Comparison of ENCODE assay signal across 27 mouse cellular contexts in the genomic region with DNA sequence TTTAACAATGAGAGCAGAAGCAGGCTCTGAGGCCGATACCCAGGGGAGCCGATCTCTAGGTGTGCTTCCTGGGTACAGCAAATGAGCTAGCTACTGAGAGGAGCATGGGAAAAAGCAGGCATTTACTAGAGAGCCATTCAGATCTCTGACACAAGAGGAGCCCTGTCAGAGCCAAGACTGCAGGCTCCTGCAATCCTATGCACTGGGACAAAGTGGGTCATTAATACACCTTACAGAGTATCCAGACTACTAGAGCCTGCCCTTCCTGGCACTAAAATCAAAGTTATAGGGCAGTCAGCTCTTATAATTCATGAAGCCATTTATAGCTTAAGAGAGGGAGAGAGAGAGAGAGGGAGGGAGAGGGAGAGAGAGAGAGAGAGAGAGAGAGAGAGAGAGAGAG. TPM values are rescaled to one million over a fixed set of nuclear protein-coding genes. Genes with fewer than 3 reads are reported as not detected.
DNase-seq lines count a peak whose midpoint lies in the region; ATAC-seq and TF ChIP-seq lines count a peak whose summit lies in the region.
"Had no signal": no experiment of that assay in that cellular context is flagged by ENCODE, and none has a peak within 500 bp of the region (broad histone marks: within the 10 kb centered on the region; RNA-seq: fewer than 3 reads in every experiment).

No protein-coding gene starts in this region.

- H3K9ac ChIP-seq in heart, embryonic 11.5 days (ENCODE audit: low read depth, low read length), result no peak overlapping the region
- H3K9ac ChIP-seq in limb, embryonic 12.5 days (replicated peaks), result no peak overlapping the region
- no peak overlapping the region for H3K9ac ChIP-seq in limb, embryonic 14.5 days (ENCODE audit: low read depth, low read length, severe bottlenecking)
- H3K9ac ChIP-seq: embryonic facial prominence, embryonic 13.5 days; heart, embryonic 15.5 days; liver, embryonic 14.5 days; midbrain, embryonic 15.5 days; neural tube, embryonic 12.5 days had no signal

- no peaks in the 10 kb centered on the region for H3K4me1 ChIP-seq in heart, embryonic 10.5 days
- 0 out of 2 replicates have a peak, but pooled peaks cover under 1% of the 10 kb centered on the region for H3K4me1 ChIP-seq in heart, embryonic 11.5 days (ENCODE audit: control insufficient read depth, insufficient read depth, low read length)
- H3K4me1 ChIP-seq in limb, embryonic 12.5 days (replicated peaks), result peaks cover 11% of the 10 kb centered on the region
- H3K4me1 ChIP-seq in limb, embryonic 10.5 days, result no peaks in the 10 kb centered on the region
- H3K4me1 ChIP-seq in limb, embryonic 14.5 days (ENCODE audit: control insufficient read depth, insufficient read depth, low read length), result peaks cover 13% of the 10 kb centered on the region
- H3K4me1 ChIP-seq: embryonic facial prominence, embryonic 13.5 days; forebrain, embryonic 10.5 days; heart, embryonic 15.5 days; midbrain, embryonic 15.5 days; neural tube, embryonic 12.5 days had no signal

- H3K27ac ChIP-seq in heart, embryonic 10.5 days, result no peak overlapping the region
- no peak overlapping the region for H3K27ac ChIP-seq in heart, embryonic 11.5 days (ENCODE audit: low read depth, low read length)
- no peak overlapping the region for H3K27ac ChIP-seq in limb, embryonic 12.5 days
- no peak overlapping the region for H3K27ac ChIP-seq in limb, embryonic 10.5 days
- no peak overlapping the region for H3K27ac ChIP-seq in limb, embryonic 14.5 days (replicated peaks; ENCODE audit: low read depth, low read length)
- H3K27ac ChIP-seq: embryonic facial prominence, embryonic 13.5 days; forebrain, embryonic 10.5 days; heart, embryonic 15.5 days; kidney, postnatal 0 days; liver, embryonic 14.5 days; macrophage; midbrain, embryonic 15.5 days; neural tube, embryonic 12.5 days had no signal

- no peaks in the 10 kb centered on the region for H3K27me3 ChIP-seq in heart, embryonic 10.5 days (ENCODE audit: insufficient read depth, poor library complexity, severe bottlenecking)
- no peaks in the 10 kb centered on the region for H3K27me3 ChIP-seq in heart, embryonic 11.5 days (ENCODE audit: control insufficient read depth, insufficient read depth, low read length)
- no peaks in the 10 kb centered on the region for H3K27me3 ChIP-seq in limb, embryonic 12.5 days
- no peaks in the 10 kb centered on the region for H3K27me3 ChIP-seq in limb, embryonic 10.5 days (ENCODE audit: low read depth, poor library complexity, severe bottlenecking)
- H3K27me3 ChIP-seq in limb, embryonic 14.5 days (ENCODE audit: control insufficient read depth, insufficient read depth, low read length), result no peaks in the 10 kb centered on the region
- H3K27me3 ChIP-seq: CH12.LX; embryonic facial prominence, embryonic 13.5 days; heart, embryonic 15.5 days; midbrain, embryonic 15.5 days; neural tube, embryonic 12.5 days had no signal

- H3K36me3 ChIP-seq in heart, embryonic 10.5 days, result no peaks in the 10 kb centered on the region
- no peaks in the 10 kb centered on the region for H3K36me3 ChIP-seq in heart, embryonic 11.5 days (ENCODE audit: control insufficient read depth, insufficient read depth, low read length)
- no peaks in the 10 kb centered on the region for H3K36me3 ChIP-seq in limb, embryonic 12.5 days
- H3K36me3 ChIP-seq in limb, embryonic 10.5 days, result no peaks in the 10 kb centered on the region
- H3K36me3 ChIP-seq in limb, embryonic 14.5 days (ENCODE audit: control insufficient read depth, insufficient read depth, low read length), result no peaks in the 10 kb centered on the region
- H3K36me3 ChIP-seq: embryonic facial prominence, embryonic 13.5 days; forebrain, embryonic 10.5 days; heart, embryonic 15.5 days; midbrain, embryonic 15.5 days; neural tube, embryonic 12.5 days had no signal

- WGBS in heart, embryonic 10.5 days, result 81% methylated on average over 2 of the region's 2 CpGs
- 88% methylated on average over 2 of the region's 2 CpGs for WGBS in heart, embryonic 11.5 days (ENCODE audit: insufficient replicate concordance)
- WGBS in limb, embryonic 12.5 days, result 63% methylated on average over 2 of the region's 2 CpGs
- 94% methylated on average over 2 of the region's 2 CpGs for WGBS in limb, embryonic 10.5 days
- whole genome bisulfite sequencing in limb, embryonic 14.5 days, result 41% methylated on average over 2 of the region's 2 CpGs

- H3K4me3 ChIP-seq in heart, embryonic 10.5 days, result no peak overlapping the region
- H3K4me3 ChIP-seq in heart, embryonic 11.5 days (ENCODE audit: low read depth, low read length), result no peak overlapping the region
- no peak overlapping the region for H3K4me3 ChIP-seq in limb, embryonic 12.5 days (replicated peaks)
- H3K4me3 ChIP-seq in limb, embryonic 10.5 days, result no peak overlapping the region
- H3K4me3 ChIP-seq in limb, embryonic 14.5 days (replicated peaks; ENCODE audit: low read length), result no peak overlapping the region
- H3K4me3 ChIP-seq: embryonic facial prominence, embryonic 13.5 days; forebrain, embryonic 10.5 days; heart, embryonic 15.5 days; midbrain, embryonic 15.5 days; neural tube, embryonic 12.5 days had no signal

- peak; percentile 58 for DNase-seq in heart, embryonic 10.5 days (ENCODE audit: low spot score)
- DNase-seq in limb, embryonic 10.5 days (ENCODE audit: low spot score), result no peak
- peak; percentile 15 for DNase-seq in brain, adult 2 months (ENCODE audit: low read depth, low spot score)
- peak; percentile 44 for DNase-seq in limb, embryonic 14.5 days (ENCODE audit: low spot score)
- no peak for DNase-seq in cerebellum, postnatal 4 days (ENCODE audit: low spot score in 2 of 2)
- DNase-seq: adrenal gland, adult 8-10 months; heart, postnatal 36 days; kidney, adult 8-10 months; kidney, postnatal 4 days; layer of hippocampus, adult 9-11 months; lung, adult 2 months; thymus, adult 2 months; thymus, postnatal 36 days had no signal

- H3K9me3 ChIP-seq in heart, embryonic 10.5 days, result no peaks in the 10 kb centered on the region
- no peaks in the 10 kb centered on the region for H3K9me3 ChIP-seq in heart, embryonic 11.5 days (replicated peaks; ENCODE audit: control insufficient read depth, low read length)
- no peaks in the 10 kb centered on the region for H3K9me3 ChIP-seq in limb, embryonic 12.5 days
- H3K9me3 ChIP-seq in limb, embryonic 10.5 days (replicated peaks), result no peaks in the 10 kb centered on the region
- no peaks in the 10 kb centered on the region for H3K9me3 ChIP-seq in limb, embryonic 14.5 days (ENCODE audit: control insufficient read depth, low read length)
- H3K9me3 ChIP-seq: embryonic facial prominence, embryonic 13.5 days; forebrain, embryonic 10.5 days; heart, embryonic 15.5 days; midbrain, embryonic 15.5 days; neural tube, embryonic 12.5 days had no signal

- no peak overlapping the region for H3K4me2 ChIP-seq in heart, embryonic 11.5 days
- H3K4me2 ChIP-seq in limb, embryonic 12.5 days, result no peak overlapping the region
- H3K4me2 ChIP-seq in limb, embryonic 14.5 days (replicated peaks; ENCODE audit: low read depth, low read length, severe bottlenecking), result no peak overlapping the region
- H3K4me2 ChIP-seq: embryonic facial prominence, embryonic 13.5 days; heart, embryonic 15.5 days; midbrain, embryonic 15.5 days; neural tube, embryonic 12.5 days had no signal

- no peak for TF ChIP-seq POLR2A in limb, embryonic 14.5 days (IDR thresholded peaks at IDR 0.05; ENCODE audit: borderline replicate concordance, extremely low read depth, insufficient read depth, insufficient read length)

- no peak for ATAC-seq in heart, embryonic 11.5 days (replicated peaks; ENCODE audit: insufficient number of reproducible peaks, low FRiP score, low TSS enrichment)
- ATAC-seq in limb, embryonic 12.5 days (ENCODE audit: insufficient number of reproducible peaks, insufficient read depth, low FRiP score, low TSS enrichment, low read depth), result 0 out of 2 replicates have a peak, but pooled peaks have one; percentile 37
- ATAC-seq in limb, embryonic 14.5 days (ENCODE audit: low FRiP score, low read depth), result peak; percentile 53
- no peak for ATAC-seq in megakaryocyte-erythroid progenitor cell, adult 5-6 weeks (replicated peaks; ENCODE audit: low FRiP score, low TSS enrichment, poor library complexity, severe bottlenecking)
- ATAC-seq: forebrain, embryonic 16.5 days; intestine, embryonic 16.5 days; midbrain, embryonic 15.5 days had no signal

RNA-seq across cellular contexts. Expression of gene Ank, which starts 54.2 kb away (rescaled TPM):
- polyA plus RNA-seq in heart, embryonic 10.5 days (2016; fragmentation: Nextera tagmentation; extraction: Ambion mirVana), result 8.4 and 11.0 TPM in 2 replicates
- polyA plus RNA-seq in heart, embryonic 11.5 days (2014; fragmentation: Nextera tagmentation; extraction: Ambion mirVana), result 11.9 and 13.5 TPM in 2 replicates
- 5.4 and 6.6 TPM in 2 replicates for polyA plus RNA-seq in limb, embryonic 12.5 days (2016; fragmentation: Nextera tagmentation; extraction: Ambion mirVana)
- 3.1 and 3.2 TPM in 2 replicates for polyA plus RNA-seq in limb, embryonic 10.5 days (2016; fragmentation: Nextera tagmentation; extraction: Ambion mirVana)
- 19.4 and 22.4 TPM in 2 replicates for polyA plus RNA-seq in limb, embryonic 14.5 days (2012; rRNA removed)
- polyA plus RNA-seq in limb, embryonic 14.5 days (2014; fragmentation: Nextera tagmentation; extraction: Ambion mirVana), result 11.3 and 12.3 TPM in 2 replicates
- total RNA-seq in megakaryocyte-erythroid progenitor cell, adult 5-6 weeks (2014; fragmentation: Nextera tagmentation), result 43.4 and 61.0 TPM in 2 replicates
- 23.5 and 29.0 TPM in 2 replicates for total RNA-seq in megakaryocyte-erythroid progenitor cell, adult 5-6 weeks (2017)

Comparison
In these comparisons a context has a peak if more than half of its experiments do, and no peak if none do; other contexts are left out.
1. DNase-seq: peak in heart, embryonic 10.5 days (single experiment), brain, adult 2 months (single experiment) and limb, embryonic 14.5 days (single experiment); none in limb, embryonic 10.5 days (single experiment) and cerebellum, postnatal 4 days (0 of 2).
2. ATAC-seq: peak in limb, embryonic 12.5 days (single experiment) and limb, embryonic 14.5 days (single experiment); none in heart, embryonic 11.5 days (single experiment) and megakaryocyte-erythroid progenitor cell, adult 5-6 weeks (single experiment).